In the genomic region with DNA sequence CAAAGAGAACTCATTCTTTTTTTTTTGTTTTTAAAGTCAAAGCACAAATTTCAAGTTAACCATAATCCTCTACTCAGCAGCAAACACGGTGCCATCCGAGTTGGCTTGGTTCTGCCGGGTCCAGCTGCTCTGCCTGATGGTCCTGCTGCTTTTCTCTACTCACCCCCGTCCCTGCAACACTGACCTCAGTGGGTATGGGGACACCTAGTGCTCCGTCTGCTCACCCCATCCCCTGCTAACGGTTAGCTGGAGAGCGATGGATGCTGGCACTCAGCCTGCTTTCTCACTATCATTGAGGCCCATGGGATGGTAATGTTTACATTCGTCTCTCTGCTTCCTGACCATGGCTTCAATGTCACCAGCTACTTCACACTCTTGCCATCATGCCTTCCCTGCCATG, we compare ENCODE assay signal across 26 mouse cellular contexts. TPM values are rescaled to one million over a fixed set of nuclear protein-coding genes. Genes with fewer than 3 reads are reported as not detected.
DNase-seq lines count a peak whose midpoint lies in the region; ATAC-seq and TF ChIP-seq lines count a peak whose summit lies in the region.
"Had no signal": no experiment of that assay in that cellular context is flagged by ENCODE, and none has a peak within 500 bp of the region (broad histone marks: within the 10 kb centered on the region; RNA-seq: fewer than 3 reads in every experiment).

No protein-coding gene starts in this region.

- intact Hi-C loops in heart, postnatal 10 days (cut with DNase I): no loop called here

- no peak overlapping the region for H3K4me2 ChIP-seq in heart, embryonic 16.5 days (ENCODE audit: low read depth, low read length)
- no peak overlapping the region for H3K4me2 ChIP-seq in limb, embryonic 15.5 days
- H3K4me2 ChIP-seq in stomach, postnatal 0 days (replicated peaks; ENCODE audit: low read depth): no peak overlapping the region
- H3K4me2 ChIP-seq: embryonic facial prominence, embryonic 13.5 days; forebrain, embryonic 12.5 days; forebrain, embryonic 15.5 days; hindbrain, embryonic 14.5 days had no signal

- WGBS in heart, embryonic 16.5 days: 59% methylated on average over 8 of the region's 8 CpGs
- WGBS in limb, embryonic 15.5 days: 87% methylated on average over 8 of the region's 8 CpGs
- 90% methylated on average over 8 of the region's 8 CpGs for WGBS in limb, embryonic 10.5 days
- WGBS in stomach, postnatal 0 days: 81% methylated on average over 8 of the region's 8 CpGs

- peaks cover 28% of the 10 kb centered on the region for H3K4me1 ChIP-seq in heart, embryonic 16.5 days (ENCODE audit: control insufficient read depth, insufficient read depth, low read length)
- H3K4me1 ChIP-seq in limb, embryonic 15.5 days: no peaks in the 10 kb centered on the region
- H3K4me1 ChIP-seq in limb, embryonic 10.5 days: no peaks in the 10 kb centered on the region
- H3K4me1 ChIP-seq in stomach, postnatal 0 days (replicated peaks; ENCODE audit: control insufficient read depth, insufficient read depth): no peaks in the 10 kb centered on the region
- H3K4me1 ChIP-seq: embryonic facial prominence, embryonic 10.5 days; embryonic facial prominence, embryonic 13.5 days; forebrain, embryonic 12.5 days; forebrain, embryonic 15.5 days had no signal

- H3K27me3 ChIP-seq in heart, embryonic 16.5 days (ENCODE audit: control insufficient read depth, insufficient read depth, low read length): no peaks in the 10 kb centered on the region
- no peaks in the 10 kb centered on the region for H3K27me3 ChIP-seq in limb, embryonic 15.5 days
- H3K27me3 ChIP-seq in limb, embryonic 10.5 days (ENCODE audit: low read depth, poor library complexity, severe bottlenecking): no peaks in the 10 kb centered on the region
- no peaks in the 10 kb centered on the region for H3K27me3 ChIP-seq in stomach, postnatal 0 days (ENCODE audit: control insufficient read depth, insufficient read depth, low read length)
- H3K27me3 ChIP-seq: embryonic facial prominence, embryonic 13.5 days; forebrain, embryonic 12.5 days; forebrain, embryonic 15.5 days had no signal

- no peak; the same call in 1 of the 2 replicates for ATAC-seq in heart, embryonic 16.5 days (replicated peaks; ENCODE audit: extremely low read depth, insufficient read depth, low FRiP score)
- ATAC-seq in limb, embryonic 15.5 days (ENCODE audit: insufficient number of reproducible peaks, low FRiP score, low TSS enrichment, low read depth): 0 out of 2 replicates have a peak, but pooled peaks have one; percentile 14
- peak; percentile 47; the same call in 1 of the 2 replicates for ATAC-seq in stomach, postnatal 0 days (ENCODE audit: low FRiP score, low TSS enrichment)
- ATAC-seq: forebrain, embryonic 15.5 days; intestine, postnatal 0 days had no signal

- TF ChIP-seq EP300 in stomach, postnatal 0 days (optimal IDR thresholded peaks at IDR 0.05): no peak

- no peaks in the 10 kb centered on the region for H3K9me3 ChIP-seq in heart, embryonic 16.5 days (replicated peaks; ENCODE audit: control insufficient read depth, low read length)
- no peaks in the 10 kb centered on the region for H3K9me3 ChIP-seq in limb, embryonic 15.5 days
- H3K9me3 ChIP-seq in limb, embryonic 10.5 days (replicated peaks): no peaks in the 10 kb centered on the region
- no peaks in the 10 kb centered on the region for H3K9me3 ChIP-seq in stomach, postnatal 0 days (ENCODE audit: control insufficient read depth, low read length)
- H3K9me3 ChIP-seq: embryonic facial prominence, embryonic 10.5 days; embryonic facial prominence, embryonic 13.5 days; forebrain, embryonic 12.5 days; forebrain, embryonic 15.5 days; heart, embryonic 10.5 days had no signal

- peaks cover 10% of the 10 kb centered on the region for H3K36me3 ChIP-seq in heart, embryonic 16.5 days (ENCODE audit: control insufficient read depth, insufficient read depth)
- peaks cover 70% of the 10 kb centered on the region for H3K36me3 ChIP-seq in limb, embryonic 15.5 days
- peaks cover 94% of the 10 kb centered on the region for H3K36me3 ChIP-seq in limb, embryonic 10.5 days
- peaks cover 14% of the 10 kb centered on the region for H3K36me3 ChIP-seq in stomach, postnatal 0 days (ENCODE audit: control insufficient read depth, insufficient read depth, low read length)

- DNase-seq in cerebellum, postnatal 14 days: peak; percentile 44 to 46
- no peak for DNase-seq in cerebellum, adult 9-10 months
- DNase-seq in heart, postnatal 10 days: no peak
- DNase-seq in limb, embryonic 10.5 days (ENCODE audit: low spot score): no peak
- no peak for DNase-seq in stomach, postnatal 0 days (ENCODE audit: low spot score)
- DNase-seq: adrenal gland, adult 2 months; adrenal gland, postnatal 14 days; B cell, adult 2 months; cerebellum, adult 11 months; cerebellum, adult 2 months; cerebellum, postnatal 36 days; embryo, embryonic 11 days; gastrocnemius, postnatal 25 days; heart, adult 18-20 months; heart, postnatal 36 days had no signal

- TF ChIP-seq CTCF in stomach, postnatal 0 days (IDR thresholded peaks at IDR 0.05; ENCODE audit: low read depth): no peak

- H3K27ac ChIP-seq in heart, embryonic 16.5 days (ENCODE audit: low read length): peak overlapping the region; percentile 81
- H3K27ac ChIP-seq in limb, embryonic 15.5 days: no peak overlapping the region
- no peak overlapping the region for H3K27ac ChIP-seq in limb, embryonic 10.5 days
- no peak overlapping the region for H3K27ac ChIP-seq in stomach, postnatal 0 days (replicated peaks)
- H3K27ac ChIP-seq: embryonic facial prominence, embryonic 10.5 days; embryonic facial prominence, embryonic 13.5 days; forebrain, embryonic 12.5 days; forebrain, embryonic 15.5 days; heart, embryonic 10.5 days; hindbrain, embryonic 14.5 days had no signal

- H3K9ac ChIP-seq in heart, embryonic 16.5 days (ENCODE audit: low read length): no peak overlapping the region
- H3K9ac ChIP-seq in limb, embryonic 15.5 days: no peak overlapping the region
- H3K9ac ChIP-seq in stomach, postnatal 0 days (ENCODE audit: low read length): no peak overlapping the region
- H3K9ac ChIP-seq: embryonic facial prominence, embryonic 13.5 days; forebrain, embryonic 12.5 days; forebrain, embryonic 15.5 days; hindbrain, embryonic 14.5 days had no signal

- H3K4me3 ChIP-seq in heart, embryonic 16.5 days (ENCODE audit: low read length): no peak overlapping the region
- H3K4me3 ChIP-seq in limb, embryonic 15.5 days: no peak overlapping the region
- H3K4me3 ChIP-seq in limb, embryonic 10.5 days: no peak overlapping the region
- no peak overlapping the region for H3K4me3 ChIP-seq in stomach, postnatal 0 days (ENCODE audit: low read depth, low read length)
- H3K4me3 ChIP-seq: embryonic facial prominence, embryonic 10.5 days; embryonic facial prominence, embryonic 13.5 days; erythroblast, embryonic 14.5 days; forebrain, embryonic 12.5 days; forebrain, embryonic 15.5 days; heart, embryonic 10.5 days had no signal

RNA-seq across cellular contexts. Expression of gene Urb1, which starts 11.8 kb away (rescaled TPM):
- 6.7 and 7.2 TPM in 2 replicates for polyA plus RNA-seq in heart, embryonic 16.5 days (2015; fragmentation: Nextera tagmentation; extraction: Ambion mirVana)
- 10 to 100 TPM; 10.8 to 11.3 TPM for total RNA-seq in heart, postnatal 10 days (2021)
- 7.3 and 8.7 TPM in 2 replicates for polyA plus RNA-seq in limb, embryonic 15.5 days (2015; fragmentation: Nextera tagmentation; extraction: Ambion mirVana)
- 14.1 and 14.2 TPM in 2 replicates for polyA plus RNA-seq in limb, embryonic 10.5 days (2016; fragmentation: Nextera tagmentation; extraction: Ambion mirVana)
- 2.7 TPM in 2 replicates for polyA plus RNA-seq in stomach, postnatal 0 days (2015; fragmentation: Nextera tagmentation; extraction: Ambion mirVana)

RNA-seq across cellular contexts. Expression of gene Eva1c, which starts 28.1 kb away (rescaled TPM):
- polyA plus RNA-seq in heart, embryonic 16.5 days (2015; fragmentation: Nextera tagmentation; extraction: Ambion mirVana): 3.3 TPM in 2 replicates
- 1 to 10 TPM; 1.6 to 2.9 TPM for total RNA-seq in heart, postnatal 10 days (2021)
- polyA plus RNA-seq in limb, embryonic 15.5 days (2015; fragmentation: Nextera tagmentation; extraction: Ambion mirVana): 1.2 and 2.1 TPM in 2 replicates
- polyA plus RNA-seq in limb, embryonic 10.5 days (2016; fragmentation: Nextera tagmentation; extraction: Ambion mirVana): 0.16 and 0.43 TPM in 2 replicates
- 3.0 and 3.6 TPM in 2 replicates for polyA plus RNA-seq in stomach, postnatal 0 days (2015; fragmentation: Nextera tagmentation; extraction: Ambion mirVana)
- total RNA-seq: MEL had no signal

Comparison
In these comparisons a context has a peak if more than half of its experiments do, and no peak if none do; other contexts are left out.
1. DNase-seq: peak in cerebellum, postnatal 14 days (2 of 2); none in cerebellum, adult 9-10 months (single experiment), heart, postnatal 10 days (0 of 2), limb, embryonic 10.5 days (single experiment) and stomach, postnatal 0 days (single experiment).